Mouse (Mus musculus) megakaryocyte, embryonic 14.5 days (primary cell): ENCODE results near the gene Xrcc6.

Experiments used
- FLI1 ChIP-seq: IDR thresholded peaks from 2 replicates; pipeline ENCODE4 v1.6.1; 2012; ENCODE audit warnings: low read length, inconsistent platforms, mixed read lengths
- GATA1 ChIP-seq: IDR thresholded peaks from 3 replicates; pipeline ENCODE4 v1.6.1; 2012; ENCODE audit warnings: mixed read lengths, low read length, inconsistent platforms, borderline replicate concordance

- TF ChIP-seq GATA1 = no peak
- no peak for TF ChIP-seq FLI1
Measured at GRCm38 (mm10) chr15:82073490-82073889, 85.9 kb downstream of the Xrcc6 start.
